Mouse (Mus musculus) forebrain, embryonic 10.5 days (tissue): ENCODE results near the gene Serpine2. TPM values are rescaled to one million over a fixed set of nuclear protein-coding genes. Genes with fewer than 3 reads are reported as not detected.

Experiments
- DNase-seq: peaks from one replicate; pipeline ENCODE4 v3.0.0-alpha.2; 2017; ENCODE audit warnings: low spot score; ENCODE audit errors: extremely low spot score
- H3K27ac ChIP-seq: fragments of 300-500 bp; sonication (generic); 2 replicates; pipeline ENCODE4 v1.5.1; 2016; ENCODE audit warnings: mild to moderate bottlenecking
- H3K27me3 ChIP-seq: fragments of 300-500 bp; sonication (generic); 2 replicates; pipeline ENCODE4 v1.6.1; 2016; ENCODE audit warnings: mild to moderate bottlenecking; ENCODE audit not compliant: poor library complexity, severe bottlenecking
- H3K36me3 ChIP-seq: fragments of 300-500 bp; sonication (generic); replicated peaks from 2 replicates; pipeline ENCODE4 v1.6.1; 2016; ENCODE audit warnings: mild to moderate bottlenecking, moderate library complexity
- H3K4me1 ChIP-seq: fragments of 300-500 bp; sonication (generic); 2 replicates; pipeline ENCODE4 v1.6.1; 2016
- H3K4me3 ChIP-seq: fragments of 300-500 bp; sonication (generic); 2 replicates; pipeline ENCODE4 v1.5.1; 2016; ENCODE audit warnings: mild to moderate bottlenecking, moderate library complexity
- H3K9me3 ChIP-seq: fragments of 300-500 bp; sonication (generic); 2 replicates; pipeline ENCODE4 v1.6.1; 2016; ENCODE audit warnings: mild to moderate bottlenecking, moderate library complexity
- WGBS: fragments of 180-500 bp; shearing (Covaris S2); methylation state at CpG from one replicate; pipeline ENCODE4 v1.1.7; 2016; 5-methylcytosine and 5-hydroxymethylcytosine counted together
- polyA plus RNA-seq: library from polyadenylated mRNA; unstranded; fragments of >200 nt; fragmentation: Nextera tagmentation; extraction: Ambion mirVana; gene quantifications from 2 replicates; pipeline ENCODE4 v1.2.1, GENCODE M21; 2016

Serpine2 gene
- polyA plus RNA-seq, 1 experiment from 2014 or later = 53.3 TPM

DNA sequence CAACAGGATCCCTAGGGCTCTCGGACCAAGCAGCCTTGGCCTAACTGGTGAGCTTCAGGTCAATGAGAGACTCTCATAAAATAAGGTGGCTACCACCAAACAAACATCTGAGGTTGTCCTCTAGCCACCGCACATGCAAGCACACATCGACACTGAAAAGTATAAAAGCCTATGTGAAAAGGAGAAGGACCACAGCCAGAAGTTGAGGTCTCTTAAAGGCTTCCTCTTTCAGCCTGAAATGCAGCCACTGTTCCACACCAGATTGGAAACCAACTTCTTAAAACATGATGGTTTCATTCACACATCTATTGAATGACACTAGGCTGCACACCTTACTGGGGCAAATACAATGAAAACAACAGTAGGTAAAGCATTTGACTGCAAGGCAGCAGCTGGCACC lies 7.5 kb downstream of the Serpine2 start:
- peaks cover 20% of the 10 kb centered on the region for H3K27me3 ChIP-seq
- 91% methylated on average over 3 of the region's 3 CpGs for WGBS
- H3K4me1 ChIP-seq = peaks cover 20% of the 10 kb centered on the region
- H3K27ac ChIP-seq = no peak overlapping the region
- DNase-seq = no peak
- no peak overlapping the region for H3K4me3 ChIP-seq
- H3K9me3 ChIP-seq = no peaks in the 10 kb centered on the region
- no peaks in the 10 kb centered on the region for H3K36me3 ChIP-seq

DNA sequence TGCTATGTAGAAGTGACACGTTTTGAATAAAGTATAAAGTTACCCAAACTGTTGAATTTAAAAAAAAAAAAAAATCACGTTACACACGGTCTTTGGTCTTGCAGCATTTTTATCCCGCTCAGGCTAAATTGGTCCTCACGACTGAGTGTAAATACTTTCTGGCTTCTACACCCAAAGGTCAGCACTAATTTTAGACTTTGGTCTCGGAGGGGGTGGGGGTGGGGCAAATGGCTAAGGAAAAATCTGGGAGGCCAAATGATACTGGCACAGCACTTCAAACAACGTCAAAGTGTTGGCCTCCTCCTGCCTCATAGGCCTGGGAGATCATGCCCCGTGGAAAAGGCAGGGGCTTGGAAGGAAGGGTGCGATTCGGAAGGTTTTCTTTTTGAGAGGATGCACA lies 10.6 kb downstream of the Serpine2 start:
- WGBS = 89% methylated on average over 10 of the region's 10 CpGs
- DNase-seq = no peak
- H3K27me3 ChIP-seq = no peaks in the 10 kb centered on the region
- no peak overlapping the region for H3K27ac ChIP-seq
- no peaks in the 10 kb centered on the region for H3K36me3 ChIP-seq
- no peaks in the 10 kb centered on the region for H3K9me3 ChIP-seq
- H3K4me3 ChIP-seq = no peak overlapping the region
- H3K4me1 ChIP-seq = no peaks in the 10 kb centered on the region

DNA sequence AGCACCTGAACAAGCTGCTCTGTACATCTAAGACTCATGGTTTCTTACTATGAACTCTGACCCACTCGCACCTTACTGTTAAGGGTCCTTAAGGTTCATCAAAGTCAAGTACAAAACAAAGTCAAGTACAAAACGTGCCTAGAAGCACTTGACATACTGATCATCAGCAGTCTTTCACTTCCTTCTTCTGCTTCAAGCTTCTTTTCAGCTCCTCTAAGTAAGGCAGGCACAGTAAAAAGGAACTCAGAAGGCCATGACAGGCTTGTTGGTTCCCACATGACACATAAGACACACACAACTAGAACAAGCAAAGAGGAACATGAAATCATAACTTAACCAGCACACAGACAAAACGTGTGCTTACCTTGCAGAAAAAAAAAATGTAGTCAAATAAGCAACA lies 12.3 kb downstream of the Serpine2 start:
- Histone ChIP-seq H3K9me3 (no peaks in the 10 kb centered on the region), H3K36me3 (no peaks in the 10 kb centered on the region), H3K27me3 (no peaks in the 10 kb centered on the region), H3K4me1 (no peaks in the 10 kb centered on the region), H3K27ac (no peak overlapping the region), H3K4me3 (no peak overlapping the region)
- WGBS = 85% methylated on average over 3 of the region's 3 CpGs
- no peak for DNase-seq

DNA sequence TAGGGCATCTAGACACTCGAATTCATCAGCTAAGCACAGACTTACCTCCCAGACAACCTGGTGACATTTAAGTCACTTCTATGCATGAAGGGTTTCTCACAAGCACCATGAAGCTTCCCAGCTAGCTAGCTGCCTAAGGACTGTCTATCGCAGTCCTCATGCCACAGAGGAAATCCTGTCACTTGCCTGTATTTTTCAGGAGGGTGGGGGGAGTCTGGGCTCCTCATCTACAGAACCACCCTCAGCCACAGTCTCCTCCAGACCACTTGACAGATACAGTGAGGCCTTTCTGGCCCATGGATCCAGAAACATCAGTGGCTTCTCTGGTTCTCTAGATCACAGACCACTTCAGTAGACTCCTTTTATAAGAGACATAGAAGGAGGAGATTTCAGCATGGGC lies 14.1 kb downstream of the Serpine2 start:
- DNase-seq = no peak
- H3K9me3 ChIP-seq = no peaks in the 10 kb centered on the region
- H3K27ac ChIP-seq = no peak overlapping the region
- no peak overlapping the region for H3K4me3 ChIP-seq
- H3K36me3 ChIP-seq = no peaks in the 10 kb centered on the region
- H3K4me1 ChIP-seq = no peaks in the 10 kb centered on the region
- 88% methylated on average over 2 of the region's 2 CpGs for WGBS
- H3K27me3 ChIP-seq = no peaks in the 10 kb centered on the region

DNA sequence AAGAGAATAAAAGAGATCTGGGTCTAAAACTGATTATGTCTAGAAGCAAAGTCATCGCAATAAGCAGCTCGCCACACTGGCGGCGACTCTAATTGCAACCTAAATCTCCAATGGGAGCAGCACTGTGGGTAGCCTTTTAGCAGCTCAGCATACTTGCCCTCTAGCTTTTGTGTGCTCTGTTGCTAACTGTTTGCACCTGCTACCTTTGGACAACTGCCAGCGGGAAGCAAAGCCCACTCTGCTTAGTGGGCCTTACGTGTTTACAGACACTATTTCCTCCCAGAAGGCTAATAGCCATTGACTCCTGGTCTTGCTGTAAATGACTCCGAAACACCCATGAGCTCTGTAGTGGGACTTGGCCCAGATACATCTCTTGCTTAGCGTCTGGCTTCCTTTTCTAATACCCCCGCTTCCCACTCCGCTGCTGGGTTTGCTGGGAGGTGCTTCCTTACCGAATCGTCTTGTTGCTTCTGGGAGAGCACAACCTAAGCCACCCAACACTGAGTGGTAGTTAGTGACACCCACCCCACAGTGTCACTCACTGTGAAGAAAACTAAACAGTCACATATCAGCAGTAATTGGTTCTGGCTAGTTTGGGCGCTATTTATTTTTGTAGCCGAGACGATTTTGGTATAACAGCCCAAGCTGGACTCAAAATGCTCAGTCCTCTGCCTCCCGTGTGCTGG lies 28.1 kb downstream of the Serpine2 start:
- Histone ChIP-seq H3K4me3 (no peak overlapping the region), H3K4me1 (peaks cover 5% of the 10 kb centered on the region), H3K9me3 (no peaks in the 10 kb centered on the region), H3K36me3 (no peaks in the 10 kb centered on the region), H3K27ac (no peak overlapping the region), H3K27me3 (peaks cover 6% of the 10 kb centered on the region; the same call in 1 of the 2 replicates)
- 77% methylated on average over 16 of the region's 16 CpGs for WGBS
- DNase-seq = no peak

DNA sequence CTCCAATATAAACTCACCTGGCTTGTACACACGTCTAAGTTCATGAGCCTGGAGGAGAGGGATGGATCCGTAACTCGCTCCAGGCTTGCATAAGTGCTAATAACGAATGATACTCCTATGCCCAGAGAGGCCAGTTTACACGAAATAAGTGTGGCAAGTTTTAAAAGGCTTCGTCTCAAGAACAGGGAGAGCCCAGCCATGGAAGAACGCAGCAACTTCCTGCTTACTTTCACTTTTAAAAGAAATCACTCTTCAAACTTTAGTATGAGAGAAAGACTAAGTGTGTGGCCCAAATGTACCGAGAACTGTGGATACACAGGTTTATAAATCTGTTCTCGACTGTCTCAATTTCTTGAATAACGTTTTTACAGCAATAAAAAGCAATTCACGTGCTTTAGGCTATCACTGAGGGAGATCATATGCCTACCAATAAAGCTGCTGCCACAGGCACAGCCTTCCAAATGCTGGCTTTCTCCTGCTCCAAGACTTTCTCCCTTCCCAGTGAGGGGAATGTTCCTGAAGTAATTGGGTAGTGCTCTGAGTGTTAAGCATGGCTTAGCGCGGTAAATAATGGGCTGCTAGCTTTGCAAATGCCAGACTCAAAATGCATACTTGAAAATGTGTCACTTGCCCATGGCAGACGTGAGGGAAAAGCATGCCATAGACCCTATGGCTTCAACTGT lies 36.9 kb downstream of the Serpine2 start:
- 85% methylated on average over 14 of the region's 14 CpGs for whole genome bisulfite sequencing
- H3K27me3 ChIP-seq = no peaks in the 10 kb centered on the region
- peaks cover 16% of the 10 kb centered on the region for H3K4me1 ChIP-seq

DNA sequence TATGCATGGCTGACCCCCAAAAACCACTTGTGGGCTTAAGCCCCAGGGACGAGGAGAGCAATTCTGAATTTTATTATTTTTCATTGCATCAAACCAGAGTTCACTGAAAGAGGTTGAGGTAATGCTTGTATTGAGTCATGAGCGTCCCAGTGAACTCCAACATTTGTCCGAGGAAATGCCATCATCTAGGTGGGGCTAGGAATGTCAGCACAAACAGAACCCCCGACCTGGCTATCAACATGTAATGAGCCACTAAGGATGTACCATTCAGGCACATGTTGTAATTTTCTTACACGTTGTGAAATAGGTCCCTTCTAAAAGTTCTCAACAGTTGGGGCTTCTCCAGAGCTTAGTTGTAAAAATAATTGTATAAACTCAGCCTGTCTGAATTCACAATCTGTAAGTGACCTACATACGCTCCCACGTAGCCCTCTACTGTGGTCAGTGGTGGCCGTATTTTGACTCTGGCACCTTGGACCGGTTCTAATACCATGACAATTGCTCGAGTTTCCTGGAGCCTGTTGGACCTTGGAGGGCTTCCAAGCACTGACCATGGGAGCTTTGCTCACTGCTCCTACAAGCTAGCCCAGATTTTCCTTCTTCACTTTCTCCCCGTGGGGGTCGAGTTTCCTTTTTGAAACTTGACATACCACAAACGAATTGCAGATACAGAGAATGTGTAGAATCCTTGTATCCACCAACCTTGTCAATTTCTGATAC lies 38.0 kb downstream of the Serpine2 start:
- WGBS = 81% methylated on average over 13 of the region's 13 CpGs
- no peak overlapping the region for H3K4me3 ChIP-seq
- H3K27ac ChIP-seq = no peak overlapping the region
- H3K4me1 ChIP-seq = peaks cover 16% of the 10 kb centered on the region
- no peaks in the 10 kb centered on the region for H3K27me3 ChIP-seq
- H3K9me3 ChIP-seq = no peaks in the 10 kb centered on the region
- H3K36me3 ChIP-seq = peaks cover 4% of the 10 kb centered on the region; the same call in 1 of the 2 replicates
- DNase-seq = no peak

More for the DNA sequence above, 36.9 kb downstream of the Serpine2 start:
- Histone ChIP-seq H3K36me3 (peaks cover 4% of the 10 kb centered on the region; the same call in 1 of the 2 replicates), H3K27ac (no peak overlapping the region), H3K4me3 (no peak overlapping the region), H3K9me3 (no peaks in the 10 kb centered on the region)
- DNase-seq = no peak

DNA sequence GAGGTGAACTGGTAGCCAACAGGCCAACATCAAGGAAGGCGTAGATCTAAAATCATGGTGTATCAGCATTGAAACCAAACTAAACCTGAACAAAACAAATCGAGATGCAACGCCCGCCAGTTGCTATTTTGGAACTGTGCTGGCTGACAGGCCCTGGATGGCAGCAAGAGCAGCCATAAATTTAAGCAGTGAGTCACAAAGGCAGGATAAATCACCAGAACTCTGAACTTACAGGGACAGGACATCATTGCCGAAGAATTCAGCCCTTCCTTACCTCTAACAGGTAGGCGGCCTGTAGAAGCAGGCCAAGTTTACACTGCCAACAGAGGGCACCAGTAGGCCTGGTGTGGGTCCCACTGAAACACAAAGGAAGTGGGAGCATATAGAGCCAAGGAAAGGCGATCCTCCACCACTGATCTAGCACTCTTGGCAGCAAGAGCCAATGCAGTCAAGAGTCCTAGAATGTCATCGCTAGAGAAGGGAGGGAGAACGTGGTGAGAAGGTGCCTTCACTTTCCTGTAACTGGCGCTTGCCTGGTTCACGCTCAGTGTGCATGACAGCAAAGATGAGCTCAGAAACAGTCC lies 41.6 kb downstream of the Serpine2 start:
- WGBS = 93% methylated on average over 11 of the region's 11 CpGs
- peaks cover 4% of the 10 kb centered on the region; the same call in 1 of the 2 replicates for H3K36me3 ChIP-seq
- no peaks in the 10 kb centered on the region for H3K9me3 ChIP-seq
- no peaks in the 10 kb centered on the region for H3K27me3 ChIP-seq
- H3K27ac ChIP-seq = no peak overlapping the region
- H3K4me1 ChIP-seq = peaks cover 7% of the 10 kb centered on the region
- H3K4me3 ChIP-seq = no peak overlapping the region
- DNase-seq = no peak

DNA sequence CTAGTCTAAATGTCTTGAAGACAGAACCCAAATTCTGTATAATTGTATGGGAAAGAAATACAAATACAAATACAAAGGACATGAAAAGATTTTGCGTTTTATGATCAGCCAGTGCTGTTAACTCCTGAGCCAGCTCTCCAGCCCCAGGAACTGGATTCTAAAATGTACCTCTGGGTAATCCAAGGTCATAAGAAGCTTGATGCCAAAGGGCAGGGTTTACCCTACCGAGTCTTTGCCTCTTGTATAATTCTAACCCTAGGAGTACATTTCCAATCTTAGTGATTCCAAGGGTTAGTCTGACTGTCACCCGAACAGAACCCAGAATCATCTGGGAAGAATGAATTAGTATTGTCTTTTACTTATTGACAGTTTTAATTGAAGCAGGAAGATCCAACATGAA lies 45.5 kb downstream of the Serpine2 start:
- H3K4me3 ChIP-seq = no peak overlapping the region
- H3K27ac ChIP-seq = no peak overlapping the region
- 0 out of 2 replicates have a peak, but pooled peaks cover 3% of the 10 kb centered on the region for H3K36me3 ChIP-seq
- no peaks in the 10 kb centered on the region for H3K27me3 ChIP-seq
- DNase-seq = no peak
- no peaks in the 10 kb centered on the region for H3K4me1 ChIP-seq
- H3K9me3 ChIP-seq = no peaks in the 10 kb centered on the region
- WGBS = 93% methylated on average over 3 of the region's 3 CpGs

DNA sequence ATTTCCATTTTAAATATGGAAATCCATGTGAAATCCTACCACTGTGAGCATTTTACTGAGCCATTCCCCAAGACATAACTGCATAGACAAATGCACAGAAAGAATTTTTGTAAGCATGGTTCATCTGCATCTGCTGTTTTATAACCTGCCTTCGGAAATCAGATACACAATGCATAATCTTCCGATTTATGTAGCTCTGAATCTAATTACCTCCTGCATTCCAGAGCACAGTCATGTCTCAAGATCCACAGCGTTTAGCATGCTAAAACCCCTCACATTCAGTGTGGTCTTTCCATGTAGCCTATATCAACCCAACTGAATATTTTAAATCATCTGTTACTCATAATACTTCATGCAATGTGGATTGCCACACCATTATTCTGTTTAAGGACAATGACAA lies 51.5 kb downstream of the Serpine2 start:
- 91% methylated on average over 3 of the region's 3 CpGs for WGBS
- H3K36me3 ChIP-seq = peaks cover 6% of the 10 kb centered on the region; the same call in 1 of the 2 replicates
- H3K27me3 ChIP-seq = no peaks in the 10 kb centered on the region
- no peak overlapping the region for H3K27ac ChIP-seq
- DNase-seq = no peak
- no peaks in the 10 kb centered on the region for H3K9me3 ChIP-seq
- H3K4me1 ChIP-seq = no peaks in the 10 kb centered on the region
- no peak overlapping the region for H3K4me3 ChIP-seq

DNA sequence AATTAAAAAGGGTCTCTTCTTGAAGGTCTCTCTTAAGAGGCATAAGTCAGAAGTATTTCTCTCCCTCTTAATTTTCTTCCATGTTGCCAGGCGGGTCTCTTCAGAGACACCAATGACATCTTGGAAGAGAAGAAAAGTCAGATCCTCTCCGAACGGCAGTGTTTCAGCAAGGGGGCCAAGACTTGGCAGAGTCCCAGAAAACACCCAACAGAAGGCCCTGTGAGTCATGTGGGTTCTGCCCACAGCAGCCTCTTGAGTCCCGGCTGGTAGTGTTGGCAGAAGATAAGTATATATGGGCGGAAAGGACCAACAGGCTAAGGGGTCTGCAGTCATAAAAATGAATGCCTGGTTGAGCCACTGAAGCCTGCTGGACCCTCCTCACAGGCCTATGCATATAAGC lies 54.1 kb downstream of the Serpine2 start:
- no peak for DNase-seq
- 93% methylated on average over 5 of the region's 5 CpGs for WGBS
- H3K36me3 ChIP-seq = peaks cover 8% of the 10 kb centered on the region

DNA sequence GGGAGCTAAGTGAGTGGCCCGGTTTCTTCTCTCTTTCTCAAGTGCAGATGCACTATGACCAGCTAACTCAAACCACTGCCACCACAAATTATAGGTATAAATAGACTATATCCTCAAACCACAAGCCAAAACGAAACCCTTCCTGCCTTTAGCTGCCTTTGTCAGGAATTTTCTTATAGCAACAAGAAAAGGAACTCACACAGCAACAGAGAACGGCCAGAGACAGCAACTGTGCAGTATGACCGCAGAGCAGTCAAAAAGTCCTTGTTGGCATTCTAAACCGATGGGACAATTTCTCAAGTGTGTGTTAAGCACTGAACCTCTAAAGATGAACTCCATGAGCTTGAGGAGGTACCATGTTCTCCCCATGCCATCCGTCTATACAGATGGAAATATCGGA lies 57.4 kb downstream of the Serpine2 start:
- Histone ChIP-seq H3K4me3 (no peak overlapping the region), H3K4me1 (no peaks in the 10 kb centered on the region), H3K27ac (no peak overlapping the region), H3K36me3 (peaks cover 8% of the 10 kb centered on the region), H3K9me3 (no peaks in the 10 kb centered on the region), H3K27me3 (no peaks in the 10 kb centered on the region)
- WGBS = 90% methylated on average over 7 of the region's 7 CpGs
- DNase-seq = no peak

More for the DNA sequence above, 54.1 kb downstream of the Serpine2 start:
- no peaks in the 10 kb centered on the region for H3K9me3 ChIP-seq
- no peak overlapping the region for H3K4me3 ChIP-seq
- H3K4me1 ChIP-seq = no peaks in the 10 kb centered on the region
- no peak overlapping the region for H3K27ac ChIP-seq
- no peaks in the 10 kb centered on the region for H3K27me3 ChIP-seq
